Comparison of ENCODE assay signal across 11 mouse cellular contexts in genomic region chr8:108915876-108916275, GRCm38 (mm10).
DNase-seq lines count a peak whose midpoint lies in the region; ATAC-seq and TF ChIP-seq lines count a peak whose summit lies in the region.
"Had no signal": no experiment of that assay in that cellular context is flagged by ENCODE, and none has a peak within 500 bp of the region (broad histone marks: within the 10 kb centered on the region; RNA-seq: fewer than 3 reads in every experiment).

No protein-coding gene starts in this region.

- 90% methylated on average over 6 of the region's 6 CpGs for WGBS in forebrain, embryonic 12.5 days
- 66% methylated on average over 6 of the region's 6 CpGs for WGBS in forebrain, embryonic 15.5 days
- WGBS in midbrain, embryonic 15.5 days, result 70% methylated on average over 6 of the region's 6 CpGs
- WGBS in midbrain, embryonic 10.5 days, result 91% methylated on average over 6 of the region's 6 CpGs
- WGBS in limb, embryonic 15.5 days, result 47% methylated on average over 6 of the region's 6 CpGs
- 12% methylated on average over 6 of the region's 6 CpGs for WGBS in stomach, postnatal 0 days

- no peak for ATAC-seq in forebrain, embryonic 12.5 days (ENCODE audit: low FRiP score)
- ATAC-seq in forebrain, embryonic 15.5 days (replicated peaks), result no peak
- no peak for ATAC-seq in midbrain, embryonic 15.5 days (replicated peaks)
- no peak for ATAC-seq in limb, embryonic 15.5 days (ENCODE audit: insufficient number of reproducible peaks, low FRiP score, low TSS enrichment, low read depth)
- no peak; the same call in 1 of the 2 replicates for ATAC-seq in stomach, postnatal 0 days (ENCODE audit: low FRiP score, low TSS enrichment)
- ATAC-seq in erythroblast, adult 5-6 weeks (replicated peaks; ENCODE audit: low FRiP score, poor library complexity, severe bottlenecking), result no peak

- TF ChIP-seq EP300 in stomach, postnatal 0 days (optimal IDR thresholded peaks at IDR 0.05), result no peak

- H3K4me3 ChIP-seq in forebrain, embryonic 12.5 days (replicated peaks), result no peak overlapping the region
- no peak overlapping the region for H3K4me3 ChIP-seq in forebrain, embryonic 15.5 days
- no peak overlapping the region for H3K4me3 ChIP-seq in midbrain, embryonic 15.5 days
- no peak overlapping the region for H3K4me3 ChIP-seq in midbrain, embryonic 10.5 days
- no peak overlapping the region for H3K4me3 ChIP-seq in limb, embryonic 15.5 days
- H3K4me3 ChIP-seq in stomach, postnatal 0 days (ENCODE audit: low read depth, low read length), result no peak overlapping the region
- H3K4me3 ChIP-seq: hindbrain, embryonic 12.5 days had no signal

- peaks cover 21% of the 10 kb centered on the region for H3K4me1 ChIP-seq in forebrain, embryonic 12.5 days
- H3K4me1 ChIP-seq in forebrain, embryonic 15.5 days, result peaks cover 22% of the 10 kb centered on the region
- peaks cover 22% of the 10 kb centered on the region for H3K4me1 ChIP-seq in midbrain, embryonic 15.5 days
- peaks cover 28% of the 10 kb centered on the region for H3K4me1 ChIP-seq in midbrain, embryonic 10.5 days
- peaks cover 13% of the 10 kb centered on the region for H3K4me1 ChIP-seq in limb, embryonic 15.5 days
- H3K4me1 ChIP-seq in stomach, postnatal 0 days (replicated peaks; ENCODE audit: control insufficient read depth, insufficient read depth), result no peaks in the 10 kb centered on the region

- no peaks in the 10 kb centered on the region for H3K27me3 ChIP-seq in forebrain, embryonic 12.5 days
- no peaks in the 10 kb centered on the region for H3K27me3 ChIP-seq in forebrain, embryonic 15.5 days
- H3K27me3 ChIP-seq in midbrain, embryonic 15.5 days (replicated peaks), result no peaks in the 10 kb centered on the region
- H3K27me3 ChIP-seq in midbrain, embryonic 10.5 days (ENCODE audit: low read depth, poor library complexity, severe bottlenecking), result no peaks in the 10 kb centered on the region
- no peaks in the 10 kb centered on the region for H3K27me3 ChIP-seq in limb, embryonic 15.5 days
- H3K27me3 ChIP-seq in stomach, postnatal 0 days (ENCODE audit: control insufficient read depth, insufficient read depth, low read length), result no peaks in the 10 kb centered on the region
- H3K27me3 ChIP-seq: hindbrain, embryonic 12.5 days had no signal

- H3K36me3 ChIP-seq in forebrain, embryonic 12.5 days (replicated peaks), result peaks cover 6% of the 10 kb centered on the region
- H3K36me3 ChIP-seq in forebrain, embryonic 15.5 days, result no peaks in the 10 kb centered on the region
- peaks cover 6% of the 10 kb centered on the region; the same call in 1 of the 2 replicates for H3K36me3 ChIP-seq in midbrain, embryonic 15.5 days (replicated peaks)
- peaks cover 36% of the 10 kb centered on the region for H3K36me3 ChIP-seq in midbrain, embryonic 10.5 days
- H3K36me3 ChIP-seq in limb, embryonic 15.5 days, result peaks cover 6% of the 10 kb centered on the region; the same call in 1 of the 2 replicates
- 0 out of 2 replicates have a peak, but pooled peaks cover 3% of the 10 kb centered on the region for H3K36me3 ChIP-seq in stomach, postnatal 0 days (ENCODE audit: control insufficient read depth, insufficient read depth, low read length)

- no peak overlapping the region for H3K4me2 ChIP-seq in forebrain, embryonic 12.5 days
- no peak overlapping the region for H3K4me2 ChIP-seq in forebrain, embryonic 15.5 days (replicated peaks)
- no peak overlapping the region for H3K4me2 ChIP-seq in midbrain, embryonic 15.5 days
- no peak overlapping the region for H3K4me2 ChIP-seq in limb, embryonic 15.5 days
- H3K4me2 ChIP-seq in stomach, postnatal 0 days (replicated peaks; ENCODE audit: low read depth), result no peak overlapping the region
- H3K4me2 ChIP-seq: hindbrain, embryonic 12.5 days had no signal

- DNase-seq in midbrain, embryonic 10.5 days (ENCODE audit: low spot score), result no peak
- peak; percentile 29 for DNase-seq in stomach, postnatal 0 days (ENCODE audit: low spot score)
- DNase-seq in thymus, postnatal 10 days (ENCODE audit: low spot score in 2 of 2), result no peak
- DNase-seq: B cell, adult 2 months; cerebellum, adult 18-20 months had no signal

- TF ChIP-seq CTCF in stomach, postnatal 0 days (IDR thresholded peaks at IDR 0.05; ENCODE audit: low read depth), result no peak

- H3K9me3 ChIP-seq in forebrain, embryonic 12.5 days, result no peaks in the 10 kb centered on the region
- no peaks in the 10 kb centered on the region for H3K9me3 ChIP-seq in forebrain, embryonic 15.5 days
- no peaks in the 10 kb centered on the region for H3K9me3 ChIP-seq in midbrain, embryonic 15.5 days
- no peaks in the 10 kb centered on the region for H3K9me3 ChIP-seq in midbrain, embryonic 10.5 days (replicated peaks)
- H3K9me3 ChIP-seq in limb, embryonic 15.5 days, result no peaks in the 10 kb centered on the region
- H3K9me3 ChIP-seq in stomach, postnatal 0 days (ENCODE audit: control insufficient read depth, low read length), result no peaks in the 10 kb centered on the region
- H3K9me3 ChIP-seq: hindbrain, embryonic 12.5 days had no signal

- no peak overlapping the region for H3K9ac ChIP-seq in forebrain, embryonic 12.5 days
- no peak overlapping the region for H3K9ac ChIP-seq in forebrain, embryonic 15.5 days (replicated peaks)
- no peak overlapping the region for H3K9ac ChIP-seq in midbrain, embryonic 15.5 days
- H3K9ac ChIP-seq in limb, embryonic 15.5 days, result no peak overlapping the region
- H3K9ac ChIP-seq in stomach, postnatal 0 days (ENCODE audit: low read length), result no peak overlapping the region
- H3K9ac ChIP-seq: hindbrain, embryonic 12.5 days had no signal

- H3K27ac ChIP-seq in forebrain, embryonic 12.5 days, result 0 out of 2 replicates have a peak overlapping the region, but pooled peaks have one; percentile 9
- H3K27ac ChIP-seq in forebrain, embryonic 15.5 days (replicated peaks), result no peak overlapping the region
- H3K27ac ChIP-seq in midbrain, embryonic 15.5 days, result 0 out of 2 replicates have a peak overlapping the region, but pooled peaks have one; percentile 42
- H3K27ac ChIP-seq in midbrain, embryonic 10.5 days (replicated peaks), result no peak overlapping the region
- peak overlapping the region; percentile 57; the same call in 1 of the 2 replicates for H3K27ac ChIP-seq in limb, embryonic 15.5 days
- H3K27ac ChIP-seq in stomach, postnatal 0 days (replicated peaks), result 0 out of 2 replicates have a peak overlapping the region, but pooled peaks have one; percentile 56

Comparison
In these comparisons a context has a peak if more than half of its experiments do, and no peak if none do; other contexts are left out.
1. H3K27ac ChIP-seq: peak in forebrain, embryonic 12.5 days (single experiment), midbrain, embryonic 15.5 days (single experiment), limb, embryonic 15.5 days (single experiment) and stomach, postnatal 0 days (single experiment); none in forebrain, embryonic 15.5 days (single experiment) and midbrain, embryonic 10.5 days (single experiment).